Mouse (Mus musculus) urinary bladder, postnatal 0 days (tissue): ENCODE results near the gene Atp7a. TPM values are rescaled to one million over a fixed set of nuclear protein-coding genes. Genes with fewer than 3 reads are reported as not detected.

Experiments
- polyA plus RNA-seq: library from polyadenylated mRNA; unstranded; fragments of >200 nt; fragmentation: Nextera tagmentation; extraction: Ambion mirVana; gene quantifications from 2 replicates; pipeline ENCODE4 v1.2.1, GENCODE M21; 2015

Atp7a gene
- 13.4 and 16.4 TPM in 2 replicates for polyA plus RNA-seq

GRCm38 (mm10) chrX:106026418-106027342 lies at the start of gene Atp7a:
Gene Atp7a, plus strand, starts transcription at chrX:106027276.

GRCm38 (mm10) chrX:106011465-106012159 lies 15.5 kb upstream of the Atp7a start, which contains the start of gene Magt1:
Gene Magt1, minus strand, starts transcription at chrX:106011906.

GRCm38 (mm10) chrX:106015571-106016322 lies 11.3 kb upstream of the Atp7a start, which contains the start of gene Cox7b:
Gene Cox7b, plus strand, starts transcription at chrX:106015700.

GRCm38 (mm10) chrX:106142936-106143335 lies 115.9 kb downstream of the Atp7a start, which contains the start of gene Tlr13:
Gene Tlr13, plus strand, starts transcription at chrX:106143204.

Other genes with a start within 250 kb of the Atp7a start
- 74.8 and 86.3 TPM in 2 replicates for gene Atrx, start 97.9 kb upstream of the Atp7a start, polyA plus RNA-seq
- gene Magt1, start 15.4 kb upstream of the Atp7a start, polyA plus RNA-seq, result 33.1 and 40.3 TPM in 2 replicates
- gene Cox7b, start 11.6 kb upstream of the Atp7a start, polyA plus RNA-seq, result 485 and 539 TPM in 2 replicates
- 1.3 and 3.8 TPM in 2 replicates for gene Tlr13, start 115.9 kb downstream of the Atp7a start, polyA plus RNA-seq
- gene Pgk1, start 159.8 kb downstream of the Atp7a start, polyA plus RNA-seq, result 228 and 259 TPM in 2 replicates
- gene Taf9b, start 193.9 kb downstream of the Atp7a start, polyA plus RNA-seq, result 13.1 and 15.5 TPM in 2 replicates
- not detected in 2 replicates for gene Fnd3c2, start 228.1 kb downstream of the Atp7a start, polyA plus RNA-seq